Mouse (Mus musculus): ENCODE results near the gene Atcay. TPM values are rescaled to one million over a fixed set of nuclear protein-coding genes. Genes with fewer than 3 reads are reported as not detected.

Atcay gene
- polyA plus RNA-seq, 1 experiment: 166 TPM

- TF ChIP-seq POLR2A (IDR thresholded peaks at IDR 0.05; ENCODE audit: extremely low read depth, insufficient read depth, low read length): no peak
- no peak for TF ChIP-seq CTCF (IDR thresholded peaks at IDR 0.05; ENCODE audit: extremely low read depth, insufficient read depth, low read length)
- H3K27ac ChIP-seq (ENCODE audit: insufficient read depth, low read length): no peak overlapping the region
- H3K4me3 ChIP-seq (ENCODE audit: insufficient read depth, low read length): no peak overlapping the region
- H3K4me1 ChIP-seq (ENCODE audit: control insufficient read depth, insufficient read depth, low read length): 0 out of 2 replicates have a peak, but pooled peaks cover 2% of the 10 kb centered on the region
Measured at GRCm38 (mm10) chr10:81193991-81194774, 36.5 kb downstream of the Atcay start.

GRCm38 (mm10) chr10:81192968-81193501, 37.6 kb downstream of the Atcay start:
- Histone ChIP-seq H3K4me3 (ENCODE audit: insufficient read depth, low read length) (peak overlapping the region; percentile 50), H3K27ac (ENCODE audit: insufficient read depth, low read length) (peak overlapping the region; percentile 97), H3K4me1 (ENCODE audit: control insufficient read depth, insufficient read depth, low read length) (0 out of 2 replicates have a peak, but pooled peaks cover 2% of the 10 kb centered on the region)
- TF ChIP-seq POLR2A (IDR thresholded peaks at IDR 0.05; ENCODE audit: extremely low read depth, insufficient read depth, low read length): no peak
- no peak for TF ChIP-seq CTCF (IDR thresholded peaks at IDR 0.05; ENCODE audit: extremely low read depth, insufficient read depth, low read length)

GRCm38 (mm10) chr10:81192270-81192967, 38.2 kb downstream of the Atcay start:
- H3K4me1 ChIP-seq (ENCODE audit: control insufficient read depth, insufficient read depth, low read length): 0 out of 2 replicates have a peak, but pooled peaks cover 2% of the 10 kb centered on the region
- H3K4me3 ChIP-seq (ENCODE audit: insufficient read depth, low read length): peak overlapping the region; percentile 50
- H3K27ac ChIP-seq (ENCODE audit: insufficient read depth, low read length): peak overlapping the region; percentile 97
- TF ChIP-seq POLR2A (IDR thresholded peaks at IDR 0.05; ENCODE audit: extremely low read depth, insufficient read depth, low read length): peak; percentile 72
- TF ChIP-seq CTCF (IDR thresholded peaks at IDR 0.05; ENCODE audit: extremely low read depth, insufficient read depth, low read length): no peak

GRCm38 (mm10) chr10:81191342-81191982, 39.2 kb downstream of the Atcay start:
- no peak for TF ChIP-seq POLR2A (IDR thresholded peaks at IDR 0.05; ENCODE audit: extremely low read depth, insufficient read depth, low read length)
- no peak for TF ChIP-seq CTCF (IDR thresholded peaks at IDR 0.05; ENCODE audit: extremely low read depth, insufficient read depth, low read length)
- no peak overlapping the region; the same call in 1 of the 2 replicates for H3K4me3 ChIP-seq (ENCODE audit: insufficient read depth, low read length)
- H3K27ac ChIP-seq (ENCODE audit: insufficient read depth, low read length): peak overlapping the region; percentile 97
- H3K4me1 ChIP-seq (ENCODE audit: control insufficient read depth, insufficient read depth, low read length): 0 out of 2 replicates have a peak, but pooled peaks cover 2% of the 10 kb centered on the region

- TF ChIP-seq POLR2A (IDR thresholded peaks at IDR 0.05; ENCODE audit: extremely low read depth, insufficient read depth, low read length): no peak
- 0 out of 2 replicates have a peak, but pooled peaks have one; percentile 10 for TF ChIP-seq CTCF (IDR thresholded peaks at IDR 0.05; ENCODE audit: extremely low read depth, insufficient read depth, low read length)
- H3K4me1 ChIP-seq (ENCODE audit: control insufficient read depth, insufficient read depth, low read length): 0 out of 2 replicates have a peak, but pooled peaks cover 2% of the 10 kb centered on the region
- H3K4me3 ChIP-seq (ENCODE audit: insufficient read depth, low read length): no peak overlapping the region
- no peak overlapping the region for H3K27ac ChIP-seq (ENCODE audit: insufficient read depth, low read length)
Measured at GRCm38 (mm10) chr10:81190912-81191321, 39.7 kb downstream of the Atcay start.

- TF ChIP-seq POLR2A (IDR thresholded peaks at IDR 0.05; ENCODE audit: extremely low read depth, insufficient read depth, low read length) (no peak), CTCF (IDR thresholded peaks at IDR 0.05; ENCODE audit: extremely low read depth, insufficient read depth, low read length) (0 out of 2 replicates have a peak, but pooled peaks have one; percentile 20)
- H3K27ac ChIP-seq (ENCODE audit: insufficient read depth, low read length): no peak overlapping the region
- H3K4me1 ChIP-seq (ENCODE audit: control insufficient read depth, insufficient read depth, low read length): 0 out of 2 replicates have a peak, but pooled peaks cover 2% of the 10 kb centered on the region
- H3K4me3 ChIP-seq (ENCODE audit: insufficient read depth, low read length): no peak overlapping the region
Measured at GRCm38 (mm10) chr10:81190236-81190911, 40.3 kb downstream of the Atcay start.

GRCm38 (mm10) chr10:81189821-81190220, 40.8 kb downstream of the Atcay start:
- Histone ChIP-seq H3K27ac (ENCODE audit: insufficient read depth, low read length) (no peak overlapping the region), H3K4me3 (ENCODE audit: insufficient read depth, low read length) (no peak overlapping the region), H3K4me1 (ENCODE audit: control insufficient read depth, insufficient read depth, low read length) (0 out of 2 replicates have a peak, but pooled peaks cover 2% of the 10 kb centered on the region)
- TF ChIP-seq CTCF (IDR thresholded peaks at IDR 0.05; ENCODE audit: extremely low read depth, insufficient read depth, low read length) (no peak), POLR2A (IDR thresholded peaks at IDR 0.05; ENCODE audit: extremely low read depth, insufficient read depth, low read length) (no peak)

- TF ChIP-seq CTCF (IDR thresholded peaks at IDR 0.05; ENCODE audit: extremely low read depth, insufficient read depth, low read length) (no peak), POLR2A (IDR thresholded peaks at IDR 0.05; ENCODE audit: extremely low read depth, insufficient read depth, low read length) (no peak)
- Histone ChIP-seq H3K4me1 (ENCODE audit: control insufficient read depth, insufficient read depth, low read length) (peaks cover 2% of the 10 kb centered on the region), H3K4me3 (ENCODE audit: insufficient read depth, low read length) (no peak overlapping the region), H3K27ac (ENCODE audit: insufficient read depth, low read length) (no peak overlapping the region)
Measured at GRCm38 (mm10) chr10:81187161-81187560, 43.5 kb downstream of the Atcay start.
